Mouse (Mus musculus): ENCODE results near the gene Lgmn. TPM values are rescaled to one million over a fixed set of nuclear protein-coding genes. Genes with fewer than 3 reads are reported as not detected.

Lgmn gene
- polyA plus RNA-seq, 2 experiments, result 36.3 to 59.7 TPM

DNA sequence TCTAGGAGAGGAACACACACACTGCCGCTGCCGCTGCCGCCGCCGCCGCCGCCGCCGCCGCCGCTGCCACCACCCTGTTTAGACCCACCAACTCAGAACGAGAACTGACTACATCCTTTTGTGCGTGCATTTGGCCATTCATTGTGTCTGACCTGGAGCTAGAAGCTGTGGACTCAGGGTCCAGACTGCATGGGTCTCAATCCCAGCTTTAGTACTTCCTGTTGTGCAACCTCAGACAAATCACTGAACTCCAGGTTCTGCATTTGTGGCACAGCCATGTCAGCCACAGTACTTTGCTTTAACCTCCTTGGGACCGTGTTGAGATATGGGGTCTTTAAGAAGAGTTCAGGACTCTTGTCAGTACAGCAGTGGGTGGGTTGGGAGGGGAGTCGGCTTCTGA is 3.0 kb upstream of the Lgmn start:
- Histone ChIP-seq H3K9me3 (ENCODE audit: control insufficient read depth, low read length) (no peaks in the 10 kb centered on the region), H3K4me3 (ENCODE audit: insufficient read depth in 1 of 2, low read depth in 2 of 2, low read length in 2 of 2) (no peak overlapping the region), H3K9ac (replicated peaks) (no peak overlapping the region), H3K4me2 (ENCODE audit: low read depth) (no peak overlapping the region), H3K4me1 (replicated peaks; ENCODE audit: control insufficient read depth in 2 of 2, insufficient read depth in 2 of 2, low read length in 1 of 2) (peaks cover 3 to 17% of the 10 kb centered on the region in 2 experiments; a peak in 3 of 4 replicates), H3K27me3 (ENCODE audit: control insufficient read depth, insufficient read depth, low read length) (no peaks in the 10 kb centered on the region), H3K36me3 (replicated peaks; ENCODE audit: control insufficient read depth, insufficient read depth, low read depth) (no peaks in the 10 kb centered on the region), H3K27ac (no peak overlapping the region)
- no peak for DNase-seq (ENCODE audit: low read depth in 3 of 3, low spot score in 3 of 3)
- no peak for ATAC-seq (ENCODE audit: insufficient read depth)
- no peak for TF ChIP-seq EP300 (IDR thresholded peaks at IDR 0.05; ENCODE audit: low read depth)
- no peak for TF ChIP-seq CTCF (IDR thresholded peaks at IDR 0.05; ENCODE audit: low read depth)
- WGBS (ENCODE audit: insufficient replicate concordance), result 71% methylated on average over 15 of the region's 15 CpGs

GRCm38 (mm10) chr12:102441141-102441540 is 1.5 kb upstream of the Lgmn start:
- DNase-seq (ENCODE audit: low read depth in 3 of 3, low spot score in 3 of 3) (no peak), ATAC-seq (ENCODE audit: insufficient read depth) (no peak)
- no peak overlapping the region for H3K9ac ChIP-seq (replicated peaks)
- H3K4me3 ChIP-seq (ENCODE audit: insufficient read depth in 1 of 2, low read depth in 2 of 2, low read length in 2 of 2), result no peak overlapping the region
- H3K9me3 ChIP-seq (ENCODE audit: control insufficient read depth, low read length), result no peaks in the 10 kb centered on the region
- WGBS (ENCODE audit: insufficient replicate concordance), result 67% methylated on average over 6 of the region's 6 CpGs
- no peaks in the 10 kb centered on the region for H3K36me3 ChIP-seq (replicated peaks; ENCODE audit: control insufficient read depth, insufficient read depth, low read depth)
- no peak for TF ChIP-seq EP300 (IDR thresholded peaks at IDR 0.05; ENCODE audit: low read depth)
- no peak for TF ChIP-seq CTCF (IDR thresholded peaks at IDR 0.05; ENCODE audit: low read depth)
- H3K4me2 ChIP-seq (ENCODE audit: low read depth), result no peak overlapping the region
- no peaks in the 10 kb centered on the region for H3K27me3 ChIP-seq (ENCODE audit: control insufficient read depth, insufficient read depth, low read length)
- H3K27ac ChIP-seq, result no peak overlapping the region
- H3K4me1 ChIP-seq (replicated peaks; ENCODE audit: control insufficient read depth in 2 of 2, insufficient read depth in 2 of 2, low read length in 1 of 2), result peaks cover 3 to 17% of the 10 kb centered on the region in 2 experiments; a peak in 3 of 4 replicates

GRCm38 (mm10) chr12:102440551-102440950 is 938 bp upstream of the Lgmn start:
- 38% methylated on average over 7 of the region's 7 CpGs for whole genome bisulfite sequencing (ENCODE audit: insufficient replicate concordance)
- ATAC-seq (ENCODE audit: insufficient read depth), result no peak
- Histone ChIP-seq H3K9me3 (ENCODE audit: control insufficient read depth, low read length) (no peaks in the 10 kb centered on the region), H3K4me3 (ENCODE audit: insufficient read depth in 1 of 2, low read depth in 2 of 2, low read length in 2 of 2) (no peak overlapping the region), H3K4me2 (ENCODE audit: low read depth) (no peak overlapping the region), H3K27ac (no peak overlapping the region), H3K9ac (replicated peaks) (no peak overlapping the region), H3K27me3 (ENCODE audit: control insufficient read depth, insufficient read depth, low read length) (no peaks in the 10 kb centered on the region), H3K4me1 (replicated peaks; ENCODE audit: control insufficient read depth in 2 of 2, insufficient read depth in 2 of 2, low read length in 1 of 2) (peaks cover 3 to 17% of the 10 kb centered on the region in 2 experiments; a peak in 3 of 4 replicates), H3K36me3 (replicated peaks; ENCODE audit: control insufficient read depth, insufficient read depth, low read depth) (no peaks in the 10 kb centered on the region)
- no peak for DNase-seq (ENCODE audit: low read depth in 3 of 3, low spot score in 3 of 3)
- TF ChIP-seq CTCF (IDR thresholded peaks at IDR 0.05; ENCODE audit: low read depth) (no peak), EP300 (IDR thresholded peaks at IDR 0.05; ENCODE audit: low read depth) (no peak)

GRCm38 (mm10) chr12:102438983-102439631 is 506 bp downstream of the Lgmn start:
- H3K4me1 ChIP-seq (replicated peaks; ENCODE audit: control insufficient read depth in 2 of 2, insufficient read depth in 2 of 2, low read length in 1 of 2), result peaks cover 3 to 22% of the 10 kb centered on the region in 2 experiments
- 3% methylated on average over 20 of the region's 20 CpGs for WGBS (ENCODE audit: insufficient replicate concordance)
- TF ChIP-seq EP300 (IDR thresholded peaks at IDR 0.05; ENCODE audit: low read depth) (no peak), CTCF (IDR thresholded peaks at IDR 0.05; ENCODE audit: low read depth) (no peak)
- H3K9ac ChIP-seq (replicated peaks), result peak overlapping the region; percentile 36; the same call in 1 of the 2 replicates
- no peak overlapping the region for H3K27ac ChIP-seq
- peak; percentile 23 for ATAC-seq (ENCODE audit: insufficient read depth)
- no peaks in the 10 kb centered on the region for H3K36me3 ChIP-seq (replicated peaks; ENCODE audit: control insufficient read depth, insufficient read depth, low read depth)
- H3K4me2 ChIP-seq (ENCODE audit: low read depth), result peak overlapping the region; percentile 74
- H3K9me3 ChIP-seq (ENCODE audit: control insufficient read depth, low read length), result no peaks in the 10 kb centered on the region
- H3K27me3 ChIP-seq (ENCODE audit: control insufficient read depth, insufficient read depth, low read length), result no peaks in the 10 kb centered on the region
- peak overlapping the region; percentile 56 to 60 for H3K4me3 ChIP-seq (ENCODE audit: insufficient read depth in 1 of 2, low read depth in 2 of 2, low read length in 2 of 2)
- DNase-seq (ENCODE audit: low read depth in 3 of 3, low spot score in 3 of 3), result no peak

DNA sequence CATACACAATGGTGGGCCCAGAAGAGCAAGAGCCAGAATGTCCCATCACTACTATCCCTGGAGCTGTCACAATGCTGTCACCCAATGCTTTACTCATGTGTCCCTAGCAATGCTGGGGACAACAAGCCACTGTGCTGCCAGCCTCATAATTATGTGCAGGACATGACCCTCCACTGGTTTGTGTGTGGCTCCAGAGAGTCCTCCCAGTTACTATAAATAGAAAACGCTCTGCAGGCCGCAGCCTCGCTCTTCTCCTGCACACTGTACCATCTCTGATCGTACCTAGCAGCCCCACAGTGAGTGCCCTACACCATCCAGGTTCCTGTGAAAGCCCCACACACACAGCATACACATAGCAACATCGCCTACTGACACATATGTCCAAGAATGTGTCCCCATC is 1.7 kb downstream of the Lgmn start:
- Histone ChIP-seq H3K9me3 (ENCODE audit: control insufficient read depth, low read length) (no peaks in the 10 kb centered on the region), H3K4me3 (ENCODE audit: insufficient read depth in 1 of 2, low read depth in 2 of 2, low read length in 2 of 2) (peak overlapping the region in 1 of 2 experiments; percentile 42; a peak in 2 of 4 replicates), H3K36me3 (replicated peaks; ENCODE audit: control insufficient read depth, insufficient read depth, low read depth) (no peaks in the 10 kb centered on the region), H3K27me3 (ENCODE audit: control insufficient read depth, insufficient read depth, low read length) (no peaks in the 10 kb centered on the region), H3K9ac (replicated peaks) (no peak overlapping the region), H3K27ac (no peak overlapping the region), H3K4me2 (ENCODE audit: low read depth) (no peak overlapping the region), H3K4me1 (replicated peaks; ENCODE audit: control insufficient read depth in 2 of 2, insufficient read depth in 2 of 2, low read length in 1 of 2) (peaks cover 3 to 17% of the 10 kb centered on the region in 2 experiments)
- TF ChIP-seq EP300 (IDR thresholded peaks at IDR 0.05; ENCODE audit: low read depth), result no peak
- no peak for TF ChIP-seq CTCF (IDR thresholded peaks at IDR 0.05; ENCODE audit: low read depth)
- ATAC-seq (ENCODE audit: insufficient read depth) (no peak), DNase-seq (ENCODE audit: low read depth in 3 of 3, low spot score in 3 of 3) (no peak)
- 69% methylated on average over 5 of the region's 5 CpGs for WGBS (ENCODE audit: insufficient replicate concordance)

All from liver, embryonic 14.5 days (tissue).